Mouse (Mus musculus) liver, embryonic 15.5 days (tissue): ENCODE measurements around the gene Col7a1. TPM values are rescaled to one million over a fixed set of nuclear protein-coding genes. Genes with fewer than 3 reads are reported as not detected.

Source experiments
- ATAC-seq: fragments of 200-750 bp; cut with Nextera tagmentation; 2 replicates; pipeline ENCODE4 v1.8.0; 2017; ENCODE audit warnings: moderate number of reproducible peaks, mild to moderate bottlenecking, moderate library complexity; ENCODE audit not compliant: insufficient read depth
- H3K27ac ChIP-seq: fragments of 300-500 bp; sonication (generic); replicated peaks from 2 replicates; pipeline ENCODE4 v1.5.1; 2015; ENCODE audit warnings: mild to moderate bottlenecking, inconsistent platforms
- H3K27me3 ChIP-seq: fragments of 300-500 bp; sonication (generic); 2 replicates; pipeline ENCODE4 v1.6.1; 2015; ENCODE audit warnings: mild to moderate bottlenecking, inconsistent platforms
- H3K36me3 ChIP-seq: fragments of 300-500 bp; sonication (generic); replicated peaks from 2 replicates; pipeline ENCODE4 v1.6.1; 2015; ENCODE audit warnings: moderate library complexity, mild to moderate bottlenecking, inconsistent platforms
- H3K4me1 ChIP-seq: fragments of 300-500 bp; sonication (generic); replicated peaks from 2 replicates; pipeline ENCODE4 v1.6.1; 2015; ENCODE audit warnings: inconsistent platforms
- H3K4me2 ChIP-seq: fragments of 300-500 bp; sonication (generic); 2 replicates; pipeline ENCODE4 v1.6.1; 2015; ENCODE audit warnings: moderate library complexity, mild to moderate bottlenecking, inconsistent platforms
- H3K4me3 ChIP-seq: fragments of 300-500 bp; sonication (generic); replicated peaks from 2 replicates; pipeline ENCODE4 v1.5.1; 2015; ENCODE audit warnings: mild to moderate bottlenecking, inconsistent platforms
- H3K9ac ChIP-seq: fragments of 300-500 bp; sonication (generic); 2 replicates; pipeline ENCODE4 v1.6.1; 2015; ENCODE audit warnings: moderate library complexity, mild to moderate bottlenecking, inconsistent platforms
- H3K9me3 ChIP-seq: fragments of 300-500 bp; sonication (generic); replicated peaks from 2 replicates; pipeline ENCODE4 v1.6.1; 2016; ENCODE audit warnings: inconsistent platforms
- WGBS: fragments of 180-500 bp; shearing (Covaris S2); methylation state at CpG from one replicate; pipeline ENCODE4 v1.1.7; 2015; ENCODE audit warnings: mixed read lengths; ENCODE audit not compliant: insufficient replicate concordance; 5-methylcytosine and 5-hydroxymethylcytosine counted together
- microRNA counts: library from miRNA; unstranded; fragments of <30 nt; microRNA quantifications from one replicate; lab custom pipeline; 2016
- microRNA-seq: library from miRNA; unstranded; fragments of <30 nt; microRNA quantifications from one replicate; pipeline ENCODE4, GENCODE M21; 2016
- polyA plus RNA-seq: library from polyadenylated mRNA; unstranded; fragments of >200 nt; fragmentation: Nextera tagmentation; extraction: Ambion mirVana; gene quantifications from 2 replicates; pipeline ENCODE4 v1.2.1, GENCODE M21; 2015

Col7a1 gene
- polyA plus RNA-seq, 1 experiment from 2014 or later: 0.33 TPM

GRCm38 (mm10) chr9:109022866-109023685, 69.7 kb downstream of the Col7a1 start:
- H3K36me3 ChIP-seq: no peaks in the 10 kb centered on the region
- H3K9me3 ChIP-seq: no peaks in the 10 kb centered on the region
- WGBS: 57% methylated on average over 17 of the region's 17 CpGs
- H3K4me3 ChIP-seq: no peak overlapping the region
- ATAC-seq: no peak
- no peaks in the 10 kb centered on the region for H3K27me3 ChIP-seq
- H3K9ac ChIP-seq: no peak overlapping the region
- H3K4me1 ChIP-seq: peaks cover under 1% of the 10 kb centered on the region; the same call in 1 of the 2 replicates
- 0 out of 2 replicates have a peak overlapping the region, but pooled peaks have one; percentile 3 for H3K27ac ChIP-seq
- no peak overlapping the region for H3K4me2 ChIP-seq

- H3K36me3 ChIP-seq: no peaks in the 10 kb centered on the region
- peaks cover 4% of the 10 kb centered on the region for H3K4me1 ChIP-seq
- no peak overlapping the region for H3K4me3 ChIP-seq
- no peaks in the 10 kb centered on the region for H3K9me3 ChIP-seq
- no peak for ATAC-seq
- 60% methylated on average over 8 of the region's 8 CpGs for WGBS
- no peak overlapping the region for H3K9ac ChIP-seq
- no peak overlapping the region for H3K27ac ChIP-seq
- no peak overlapping the region for H3K4me2 ChIP-seq
- no peaks in the 10 kb centered on the region for H3K27me3 ChIP-seq
These were observed 74.1 kb downstream of the Col7a1 start for GRCm38 (mm10) chr9:109027521-109027920.

DNA sequence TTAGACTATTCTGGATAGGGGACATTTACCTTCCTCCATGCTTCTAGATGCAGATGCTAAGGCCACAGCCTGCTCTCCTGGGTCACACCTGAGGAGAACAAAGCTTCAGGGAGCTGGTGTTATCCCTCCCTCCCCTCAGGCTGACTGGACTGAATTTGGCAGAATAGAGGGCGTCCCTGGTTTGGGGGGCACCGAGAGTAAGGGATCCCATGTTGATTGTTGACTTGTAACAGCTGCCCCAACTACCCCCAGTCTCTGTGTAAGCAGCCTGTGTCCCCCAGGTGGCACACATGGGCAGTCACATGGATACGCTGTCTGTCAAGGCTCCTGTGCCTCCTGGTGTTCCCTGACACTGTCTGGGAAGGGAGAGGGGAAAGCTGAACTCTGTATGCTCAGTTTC, 75.0 kb downstream of the Col7a1 start:
- WGBS: 66% methylated on average over 3 of the region's 3 CpGs
- no peak overlapping the region for H3K4me2 ChIP-seq
- H3K27me3 ChIP-seq: no peaks in the 10 kb centered on the region
- H3K9me3 ChIP-seq: no peaks in the 10 kb centered on the region
- H3K4me3 ChIP-seq: no peak overlapping the region
- H3K9ac ChIP-seq: no peak overlapping the region
- no peak for ATAC-seq
- no peaks in the 10 kb centered on the region for H3K36me3 ChIP-seq
- peaks cover 11% of the 10 kb centered on the region for H3K4me1 ChIP-seq
- H3K27ac ChIP-seq: no peak overlapping the region

- ATAC-seq: no peak
These were observed 75.5 kb downstream of the Col7a1 start for GRCm38 (mm10) chr9:109028919-109029318.

GRCm38 (mm10) chr9:109030312-109030711, 76.9 kb downstream of the Col7a1 start:
- Histone ChIP-seq H3K4me2 (no peak overlapping the region), H3K4me3 (no peak overlapping the region), H3K36me3 (no peaks in the 10 kb centered on the region), H3K4me1 (peaks cover 11% of the 10 kb centered on the region), H3K9ac (no peak overlapping the region), H3K27me3 (no peaks in the 10 kb centered on the region), H3K27ac (no peak overlapping the region), H3K9me3 (no peaks in the 10 kb centered on the region)
- no peak for ATAC-seq
- WGBS: 50% methylated on average over 3 of the region's 3 CpGs

More at GRCm38 (mm10) chr9:109028919-109029318, 75.5 kb downstream of the Col7a1 start:
- WGBS: 54% methylated on average over 5 of the region's 5 CpGs
- no peaks in the 10 kb centered on the region for H3K27me3 ChIP-seq
- H3K4me3 ChIP-seq: no peak overlapping the region
- no peak overlapping the region for H3K4me2 ChIP-seq
- no peaks in the 10 kb centered on the region for H3K36me3 ChIP-seq
- peaks cover 11% of the 10 kb centered on the region for H3K4me1 ChIP-seq
- no peak overlapping the region for H3K9ac ChIP-seq
- no peak overlapping the region for H3K27ac ChIP-seq
- H3K9me3 ChIP-seq: no peaks in the 10 kb centered on the region

- H3K9me3 ChIP-seq: no peaks in the 10 kb centered on the region
- no peak overlapping the region for H3K9ac ChIP-seq
- no peak overlapping the region for H3K27ac ChIP-seq
- whole genome bisulfite sequencing: 73% methylated on average over 7 of the region's 7 CpGs
- no peak overlapping the region for H3K4me3 ChIP-seq
- no peaks in the 10 kb centered on the region for H3K27me3 ChIP-seq
- no peak for ATAC-seq
- peaks cover 11% of the 10 kb centered on the region for H3K4me1 ChIP-seq
- H3K36me3 ChIP-seq: no peaks in the 10 kb centered on the region
- no peak overlapping the region for H3K4me2 ChIP-seq
These were observed 77.6 kb downstream of the Col7a1 start for GRCm38 (mm10) chr9:109031001-109031400.

- H3K9ac ChIP-seq: no peak overlapping the region
- H3K4me3 ChIP-seq: no peak overlapping the region
- H3K4me1 ChIP-seq: peaks cover 11% of the 10 kb centered on the region
- H3K36me3 ChIP-seq: no peaks in the 10 kb centered on the region
- WGBS: 64% methylated on average over 8 of the region's 8 CpGs
- H3K27ac ChIP-seq: no peak overlapping the region
- no peak overlapping the region for H3K4me2 ChIP-seq
- H3K9me3 ChIP-seq: no peaks in the 10 kb centered on the region
- ATAC-seq: no peak
- H3K27me3 ChIP-seq: no peaks in the 10 kb centered on the region
These were observed 78.3 kb downstream of the Col7a1 start for GRCm38 (mm10) chr9:109031686-109032085.

DNA sequence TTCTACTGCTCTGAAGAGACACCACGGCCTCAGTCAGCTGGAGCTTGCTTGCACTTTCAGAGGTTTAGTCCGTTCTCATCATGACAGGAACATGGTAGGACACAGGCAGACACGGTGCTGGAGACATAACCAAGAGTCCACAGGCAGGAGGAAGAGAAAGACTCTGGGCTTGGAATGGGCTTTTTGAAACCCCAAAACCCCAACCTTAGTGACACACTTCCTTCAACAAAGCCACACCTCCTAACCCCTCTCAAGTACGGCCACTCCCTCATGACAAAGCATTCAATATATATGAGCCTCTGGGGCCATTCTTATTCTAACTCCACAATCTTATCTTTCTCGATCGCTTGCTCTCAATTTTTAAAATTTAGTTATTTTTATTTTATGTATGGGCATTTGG, 79.0 kb downstream of the Col7a1 start:
- no peak overlapping the region for H3K27ac ChIP-seq
- no peak for ATAC-seq
- peaks cover 11% of the 10 kb centered on the region for H3K4me1 ChIP-seq
- H3K4me2 ChIP-seq: peak overlapping the region; percentile 5; the same call in 1 of the 2 replicates
- no peak overlapping the region for H3K4me3 ChIP-seq
- 49% methylated on average over 6 of the region's 6 CpGs for WGBS
- peaks cover under 1% of the 10 kb centered on the region; the same call in 1 of the 2 replicates for H3K27me3 ChIP-seq
- H3K9ac ChIP-seq: no peak overlapping the region
- H3K9me3 ChIP-seq: no peaks in the 10 kb centered on the region
- no peaks in the 10 kb centered on the region for H3K36me3 ChIP-seq

MicroRNAs within 50 kb of the gene (microRNA counts, 519-probe panel; counts per million panel counts)
- microRNA mmu-miR-711 (lab: Ali Mortazavi, UCI): not detected

Small RNAs within 50 kb of the gene (microRNA-seq; reads per million reads assigned to microRNA genes)
- gene Mir711: not detected

Other genes with a start within 250 kb of the Col7a1 start
- 11.6 and 12.9 TPM in 2 replicates for gene Ip6k2, start 169.8 kb upstream of the Col7a1 start, polyA plus RNA-seq
- gene Nckipsd, start 145.2 kb upstream of the Col7a1 start, polyA plus RNA-seq: 3.9 and 9.1 TPM in 2 replicates
- gene Celsr3, start 127.3 kb upstream of the Col7a1 start, polyA plus RNA-seq: 0.15 and 0.16 TPM in 2 replicates
- gene Slc26a6, start 100.3 kb upstream of the Col7a1 start, polyA plus RNA-seq: 6.3 and 6.5 TPM in 2 replicates
- gene Tmem89, start 39.0 kb upstream of the Col7a1 start, polyA plus RNA-seq: not detected in 2 replicates
- 316 and 353 TPM in 2 replicates for gene Uqcrc1, start 17.0 kb upstream of the Col7a1 start, polyA plus RNA-seq
- 0.07 TPM in 1 of 2 replicates, not detected in the other for gene Ucn2, start 32.4 kb downstream of the Col7a1 start, polyA plus RNA-seq
- 3.9 and 4.5 TPM in 2 replicates for gene Pfkfb4, start 38.2 kb downstream of the Col7a1 start, polyA plus RNA-seq
- gene Shisa5, start 85.0 kb downstream of the Col7a1 start, polyA plus RNA-seq: 23.1 and 23.6 TPM in 2 replicates
- 8.6 and 9.8 TPM in 2 replicates for gene Trex1, start 106.1 kb downstream of the Col7a1 start, polyA plus RNA-seq
- 9.2 and 12.6 TPM in 2 replicates for gene Atrip, start 120.5 kb downstream of the Col7a1 start, polyA plus RNA-seq
- 11.4 and 12.0 TPM in 2 replicates for gene Ccdc51, start 128.9 kb downstream of the Col7a1 start, polyA plus RNA-seq
- 249 and 328 TPM in 2 replicates for gene Tma7, start 129.0 kb downstream of the Col7a1 start, polyA plus RNA-seq
- gene Plxnb1, start 141.8 kb downstream of the Col7a1 start, polyA plus RNA-seq: 3.5 and 5.8 TPM in 2 replicates
- gene Fbxw21, start 208.5 kb downstream of the Col7a1 start, polyA plus RNA-seq: 0.05 TPM in 1 of 2 replicates, not detected in the other
- gene Fbxw13, start 242.4 kb downstream of the Col7a1 start, polyA plus RNA-seq: not detected in 2 replicates